Mouse (Mus musculus): ENCODE results near the gene Arhgef3.

The Arhgef3 gene

DNA sequence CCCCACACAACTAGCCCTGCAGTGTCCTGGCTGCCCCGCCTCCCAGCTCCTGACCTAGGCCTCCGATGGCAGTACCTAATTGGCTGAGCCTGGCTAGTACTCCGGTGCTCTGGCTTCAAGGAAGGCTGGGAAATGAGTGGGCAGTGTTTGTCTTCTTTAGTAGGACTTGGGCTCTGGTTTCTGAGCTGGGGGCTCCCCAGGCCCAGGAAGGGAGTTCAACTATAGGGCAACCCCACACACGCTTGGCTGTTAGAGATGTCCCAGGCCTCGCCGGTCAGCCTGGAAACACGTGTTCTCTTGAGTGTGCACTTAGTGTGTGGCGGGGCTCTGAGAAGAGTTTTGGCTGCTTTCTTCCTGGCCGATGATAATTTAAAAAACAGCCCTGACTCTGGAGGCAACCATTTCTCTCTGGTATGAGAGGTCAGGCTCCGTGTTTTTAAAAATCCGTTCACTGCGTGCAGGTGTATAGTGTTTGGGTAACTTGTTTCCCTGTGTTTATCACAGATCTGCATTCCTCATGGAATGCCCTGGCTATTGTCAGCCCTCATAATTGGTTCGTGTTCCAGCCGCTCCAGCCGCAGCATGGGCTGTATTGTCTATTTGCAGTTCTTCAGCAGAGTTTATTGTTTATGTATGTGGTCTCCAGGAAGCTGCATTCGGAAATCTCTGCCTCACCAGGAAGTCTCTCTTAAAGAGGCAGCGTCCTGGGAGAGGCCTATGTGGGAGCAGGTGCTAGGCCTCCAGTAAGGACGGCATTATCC is 115.7 kb downstream of the Arhgef3 start:
- DNase-seq (ENCODE audit: low read depth, low spot score), result no peak

DNA sequence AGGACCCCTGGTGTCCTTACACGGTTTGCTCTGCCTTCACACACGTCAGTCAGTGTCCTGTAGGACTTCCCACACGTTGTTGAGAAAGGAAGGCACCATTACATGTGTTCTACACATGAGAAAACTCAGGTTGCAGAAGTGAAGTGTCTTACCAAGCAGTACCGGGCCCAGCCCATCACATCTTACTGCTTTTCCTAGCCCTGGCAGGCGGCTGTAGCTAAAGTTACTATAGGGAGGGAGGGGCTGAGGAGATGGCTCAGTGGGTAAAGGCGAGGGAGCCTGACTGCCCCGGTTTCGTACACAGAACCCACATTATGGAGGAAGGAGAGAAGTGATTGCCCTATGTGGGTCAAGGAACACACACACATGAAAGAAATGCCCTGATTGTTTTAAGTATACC is 116.8 kb downstream of the Arhgef3 start:
- no peak for DNase-seq (ENCODE audit: low read depth, low spot score)

DNA sequence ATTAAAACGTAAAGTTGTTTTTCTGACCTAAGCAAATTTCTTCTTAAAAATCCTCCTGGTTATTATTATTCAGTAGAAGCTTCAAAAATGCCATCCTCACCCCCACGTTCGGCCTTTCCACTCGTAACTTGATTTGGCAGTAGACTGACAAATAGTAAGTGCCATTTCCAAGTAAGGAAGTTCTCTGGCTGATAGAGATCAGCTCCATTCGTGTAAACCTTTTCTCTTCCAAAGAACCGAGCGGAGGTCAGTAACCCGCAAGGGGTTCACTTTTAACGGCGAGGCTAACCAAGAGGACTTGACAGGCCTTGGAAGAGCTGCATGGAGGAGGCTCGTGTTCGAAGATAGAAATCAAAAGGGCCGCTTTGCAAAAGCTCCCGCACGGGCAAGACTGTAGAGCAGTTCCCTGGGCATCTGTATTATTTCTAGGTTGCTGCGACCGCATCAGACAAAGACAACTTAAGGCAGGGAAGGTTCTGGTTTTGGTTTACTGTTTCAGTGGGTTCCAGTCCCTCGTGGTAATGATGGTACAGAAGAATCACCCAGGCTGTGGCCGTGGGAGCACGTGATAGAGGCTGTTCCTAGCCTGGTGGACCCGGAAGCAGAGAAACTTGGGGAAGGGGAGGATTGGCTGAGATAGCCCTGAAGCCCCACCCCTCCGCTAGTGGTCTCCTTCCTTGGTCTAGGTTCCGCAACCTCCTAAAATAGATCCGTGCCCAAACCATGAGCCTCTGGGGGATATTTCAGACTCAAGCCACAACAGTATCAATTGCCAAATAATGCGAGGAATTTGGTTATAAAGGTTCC is 117.5 kb downstream of the Arhgef3 start:
- no peak for DNase-seq (ENCODE audit: low read depth, low spot score)

DNA sequence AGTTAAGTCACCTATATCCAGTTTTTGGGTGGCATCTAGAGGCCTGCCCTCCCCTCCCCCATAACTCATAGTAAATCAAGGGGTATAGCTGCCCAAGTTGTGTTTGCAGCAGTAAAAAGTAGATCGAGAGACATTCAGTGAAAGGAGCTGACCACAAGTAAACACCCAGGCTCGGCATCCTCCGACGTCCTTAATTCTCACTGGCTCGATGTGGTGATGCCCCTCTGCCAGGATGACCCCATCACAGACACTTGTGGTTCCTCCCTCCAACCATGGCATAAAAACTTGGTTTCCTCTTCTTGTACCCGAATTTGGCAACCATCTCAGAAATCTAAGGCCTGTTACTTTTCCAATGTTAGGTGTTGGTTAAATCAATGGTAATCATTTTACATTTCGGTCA is 118.4 kb downstream of the Arhgef3 start:
- no peak for DNase-seq (ENCODE audit: low read depth, low spot score)

DNA sequence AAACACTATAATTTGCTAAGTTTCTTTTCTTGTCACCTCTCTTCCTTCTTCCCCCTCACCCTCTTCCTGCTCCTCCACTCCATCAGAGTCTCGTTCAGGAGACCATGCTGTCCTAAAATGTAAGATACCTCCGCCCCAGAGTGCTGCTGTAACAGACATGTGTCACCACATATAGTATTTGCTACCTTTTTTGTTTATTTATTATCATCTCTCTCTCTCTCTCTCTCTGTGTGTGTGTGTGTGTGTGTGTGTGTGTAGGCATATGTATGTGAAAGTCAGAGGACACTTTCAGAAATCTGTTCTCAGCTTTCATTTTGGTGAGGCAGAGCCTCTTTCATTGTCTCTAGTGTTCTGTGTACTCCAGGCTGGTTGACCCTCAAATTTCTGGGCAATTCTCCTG is 119.0 kb downstream of the Arhgef3 start:
- DNase-seq (ENCODE audit: low read depth, low spot score), result no peak

DNA sequence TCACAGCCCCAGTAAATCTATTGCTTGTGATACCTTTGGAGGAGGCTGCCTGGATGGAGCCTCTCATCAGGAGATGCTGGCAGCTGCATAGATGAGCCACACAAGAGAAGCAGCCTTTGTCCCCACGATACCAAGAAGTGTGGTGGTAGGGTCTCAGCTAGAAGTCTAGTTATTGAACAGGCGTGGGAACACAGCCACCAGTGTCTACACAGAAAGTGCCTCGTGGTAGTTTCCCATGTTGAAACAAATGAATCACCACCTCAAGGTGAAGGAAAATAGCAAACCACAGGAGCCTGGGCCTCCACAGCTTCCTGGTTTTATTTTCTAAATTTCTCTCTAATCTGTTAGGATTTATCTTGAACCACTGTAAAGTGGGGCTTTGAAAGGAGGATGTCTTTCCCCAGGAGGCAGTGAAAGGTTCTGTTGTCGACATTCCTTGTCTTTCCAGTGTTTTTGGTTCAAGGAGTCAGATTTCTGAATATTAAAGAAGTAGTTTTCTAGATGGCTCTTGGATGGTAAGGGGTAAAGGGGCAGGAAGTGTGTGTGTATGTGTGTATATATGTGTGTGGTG is 119.7 kb downstream of the Arhgef3 start:
- DNase-seq (ENCODE audit: low read depth, low spot score), result no peak

DNA sequence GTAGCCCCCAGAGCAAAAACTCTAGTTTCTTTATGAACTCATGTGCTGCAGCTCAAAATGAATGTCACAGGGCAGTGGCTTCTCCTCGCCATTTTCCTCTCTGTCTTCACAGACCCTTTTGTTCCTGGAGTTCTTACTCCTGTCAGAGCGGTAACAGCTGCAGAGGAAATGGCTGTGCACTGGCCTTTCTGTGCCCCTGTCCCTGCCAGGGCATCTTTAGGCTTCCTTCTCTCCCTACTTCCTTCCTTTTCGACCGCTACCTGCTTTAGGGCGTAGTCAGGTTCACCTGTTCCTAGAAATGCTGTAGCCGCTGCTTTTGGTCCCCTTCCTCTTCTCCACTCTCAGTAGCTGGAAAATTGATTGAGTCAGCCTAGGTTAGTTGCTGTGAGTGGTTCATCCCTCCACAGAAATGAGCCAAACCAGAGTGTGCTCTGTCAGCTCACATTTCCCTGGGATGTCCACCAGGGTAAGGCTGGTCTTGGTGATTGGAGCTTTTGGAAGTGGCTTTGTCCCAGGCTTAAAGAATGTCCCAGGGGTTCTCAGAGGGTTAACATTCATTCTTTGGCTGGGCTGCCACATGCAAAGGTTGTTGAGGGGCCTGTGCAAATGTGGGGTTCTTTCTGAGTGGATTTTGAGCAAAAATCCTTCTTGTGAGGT is 121.3 kb downstream of the Arhgef3 start:
- no peak for DNase-seq (ENCODE audit: low read depth, low spot score)

DNA sequence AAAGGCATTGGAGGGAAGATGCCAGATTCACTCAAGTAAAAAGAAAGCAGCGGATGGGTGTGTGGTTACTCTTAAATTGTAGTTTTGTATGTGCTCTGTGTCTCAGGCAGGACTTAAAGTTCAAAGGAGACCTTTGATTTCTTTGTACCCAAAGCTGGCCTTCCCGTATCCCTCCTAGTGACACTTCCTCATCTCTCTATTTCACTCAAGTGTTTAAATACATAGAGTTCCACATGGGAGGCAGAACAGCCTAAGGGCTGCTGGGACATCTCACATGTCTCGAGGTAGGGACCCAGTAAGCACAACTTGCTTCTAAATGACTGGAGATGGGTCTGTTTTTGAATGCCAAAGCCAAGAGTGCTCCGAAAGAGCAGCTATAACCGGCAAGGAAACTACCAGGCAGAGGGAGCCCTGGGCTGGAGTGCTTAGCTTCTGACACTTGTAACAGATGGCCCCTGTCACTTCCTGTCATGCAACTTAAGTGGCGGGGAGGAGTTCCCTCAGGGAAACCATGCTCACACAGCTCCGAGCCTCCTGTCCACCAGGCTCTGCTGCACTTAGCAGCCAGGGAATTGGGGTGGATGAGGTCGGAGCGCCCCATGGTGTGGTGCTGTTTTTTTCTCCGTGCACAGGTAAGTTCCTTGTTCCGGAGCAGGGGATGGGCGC is 123.0 kb downstream of the Arhgef3 start:
- DNase-seq (ENCODE audit: low read depth, low spot score), result no peak

DNA sequence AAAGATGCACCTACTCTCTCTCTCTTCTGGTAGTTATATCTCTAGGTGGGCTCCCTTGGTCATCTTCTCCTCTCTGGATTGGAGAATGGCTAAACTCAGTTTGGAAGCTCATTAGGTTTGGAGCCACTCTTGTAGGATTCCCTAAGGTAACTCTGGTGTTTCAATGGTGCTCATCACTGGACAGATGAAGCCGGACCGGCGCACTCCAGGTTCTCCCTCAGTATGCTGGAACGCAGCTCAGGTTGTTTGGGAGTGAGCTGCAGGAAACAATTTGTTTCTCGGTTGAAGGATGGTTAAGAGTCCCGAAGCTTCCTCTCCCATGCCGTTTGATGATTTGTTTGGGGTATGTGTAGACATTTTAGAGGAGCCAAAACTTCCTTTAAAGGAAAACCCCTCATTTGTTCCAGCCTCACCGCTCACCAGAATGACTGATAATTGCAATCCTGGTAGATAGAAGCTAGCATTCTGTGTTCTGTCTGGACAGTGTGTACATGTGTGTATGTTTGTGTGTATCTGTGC is 124.0 kb downstream of the Arhgef3 start:
- no peak for DNase-seq (ENCODE audit: low read depth, low spot score)

DNA sequence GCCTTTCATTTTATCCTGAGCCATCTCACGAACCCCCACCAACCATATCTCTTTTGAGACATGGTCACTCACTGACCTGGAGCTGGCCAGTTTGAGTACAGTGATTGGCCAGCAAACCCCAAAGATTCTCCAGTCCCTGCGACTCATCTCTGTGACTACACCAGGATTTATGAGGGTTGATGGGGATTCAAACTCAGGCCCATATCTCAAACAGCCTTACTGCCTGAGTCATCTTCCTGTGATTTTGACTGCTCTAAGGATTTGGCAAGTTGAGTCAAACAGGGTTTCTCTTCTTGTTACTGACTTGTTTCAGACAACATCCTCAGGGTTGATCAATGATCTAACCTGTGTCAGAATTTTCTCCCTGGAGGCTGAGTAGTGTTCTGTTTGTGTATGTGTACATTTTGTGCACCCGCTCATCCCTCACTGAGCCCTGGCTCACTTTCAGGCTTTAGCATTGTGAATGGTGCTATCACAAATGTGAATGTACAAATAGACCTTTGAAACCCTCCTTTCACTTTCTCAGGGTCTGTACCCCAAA is 124.9 kb downstream of the Arhgef3 start:
- DNase-seq (ENCODE audit: low read depth, low spot score), result no peak

DNA sequence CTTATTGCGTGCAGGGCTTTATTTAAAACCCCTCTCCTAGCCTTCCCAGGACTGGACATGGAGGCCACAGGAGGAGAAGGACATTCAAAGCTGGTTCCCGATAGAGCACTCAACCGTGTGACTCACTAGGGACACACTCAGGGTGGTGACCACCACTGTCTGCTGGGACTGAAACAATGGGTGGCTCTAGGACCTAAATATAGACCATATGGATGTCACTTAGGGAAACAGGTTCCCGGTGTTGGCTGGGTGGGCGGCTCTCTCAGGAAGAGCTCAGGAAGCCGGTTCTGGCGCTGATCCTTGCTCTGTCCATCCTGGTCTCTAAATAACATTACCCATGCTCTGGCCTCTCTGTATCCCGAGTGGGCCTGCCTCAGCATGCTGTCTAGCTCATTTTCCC is 127.6 kb downstream of the Arhgef3 start:
- no peak for DNase-seq (ENCODE audit: low read depth, low spot score)

DNA sequence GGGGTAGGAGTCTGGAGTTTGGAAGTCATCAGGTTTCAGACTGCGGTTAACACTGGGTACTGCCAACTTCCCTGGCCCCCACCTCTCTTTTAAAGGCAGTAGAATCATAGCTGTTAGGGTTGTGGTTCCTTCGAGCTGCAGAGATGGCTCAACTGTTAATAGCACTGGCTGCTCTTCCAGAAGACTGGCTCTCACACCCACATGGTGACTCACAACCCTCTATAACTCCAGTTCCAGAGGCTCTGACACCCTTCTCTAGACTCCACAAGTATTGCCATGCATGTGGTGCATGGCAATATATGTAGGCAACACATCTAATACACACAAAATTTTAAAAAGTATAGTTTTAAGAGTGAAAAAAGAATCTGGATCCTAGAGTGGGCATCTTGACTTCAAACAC is 128.1 kb downstream of the Arhgef3 start:
- no peak for DNase-seq (ENCODE audit: low read depth, low spot score)

DNA sequence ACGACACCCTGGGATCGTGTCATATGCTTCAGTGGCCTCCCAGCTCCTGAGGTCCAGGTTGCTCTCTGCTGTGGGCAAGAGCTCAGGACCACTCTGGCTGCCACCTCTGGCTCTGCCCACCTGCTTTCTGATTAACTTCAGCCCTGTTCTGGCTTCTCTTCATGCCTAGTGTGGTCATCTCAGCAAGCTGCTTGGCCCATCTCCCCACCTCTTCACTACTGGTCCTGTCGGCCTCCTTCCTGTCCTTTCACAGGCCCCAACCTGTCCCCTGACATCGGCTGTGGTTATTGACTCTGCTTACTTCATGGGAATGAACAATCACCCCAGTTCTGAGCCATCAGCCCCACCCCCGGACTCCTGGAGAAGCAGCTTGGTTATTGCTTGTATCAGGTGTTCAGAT is 128.9 kb downstream of the Arhgef3 start:
- DNase-seq (ENCODE audit: low read depth, low spot score), result no peak

DNA sequence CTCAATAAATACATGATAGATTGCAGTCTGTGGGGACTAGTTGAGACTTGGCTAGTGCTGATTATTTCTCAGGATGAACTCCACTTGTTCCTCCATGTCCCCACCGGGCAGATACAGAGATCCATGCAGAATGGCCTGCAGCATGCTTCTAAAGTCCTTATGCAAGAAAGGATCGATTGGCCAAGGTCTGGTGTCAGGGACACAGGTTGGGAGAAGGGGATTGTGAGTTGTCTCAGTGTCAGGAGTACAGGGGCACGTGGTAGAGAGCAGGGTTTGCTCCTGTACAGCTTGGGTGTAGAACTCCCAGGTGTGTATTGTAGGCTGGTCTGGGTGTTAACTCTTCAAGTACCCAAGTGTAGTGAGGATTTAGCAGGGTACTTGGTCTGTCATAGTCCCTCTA is 130.2 kb downstream of the Arhgef3 start:
- DNase-seq (ENCODE audit: low read depth, low spot score), result no peak

DNA sequence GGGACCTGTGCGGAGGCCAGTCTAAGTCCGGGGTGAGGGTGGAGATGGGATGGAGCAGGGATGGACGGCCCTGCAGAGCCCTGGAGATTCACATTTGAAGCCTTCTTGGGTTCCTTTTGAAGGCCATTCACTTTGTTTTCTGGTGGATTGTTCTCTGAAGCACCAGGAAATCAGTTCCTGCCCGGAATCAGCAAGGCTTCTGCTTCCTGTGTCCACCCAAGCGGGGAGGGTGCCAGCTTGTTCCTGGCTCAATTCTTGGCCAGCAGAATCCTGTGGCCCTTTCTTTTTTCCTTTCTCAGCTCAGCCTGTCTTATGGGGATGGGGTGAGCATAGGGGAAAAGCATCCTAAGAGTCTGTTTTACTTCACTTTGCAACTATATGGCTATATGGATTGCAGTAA is 131.7 kb downstream of the Arhgef3 start:
- DNase-seq (ENCODE audit: low read depth, low spot score), result no peak

DNA sequence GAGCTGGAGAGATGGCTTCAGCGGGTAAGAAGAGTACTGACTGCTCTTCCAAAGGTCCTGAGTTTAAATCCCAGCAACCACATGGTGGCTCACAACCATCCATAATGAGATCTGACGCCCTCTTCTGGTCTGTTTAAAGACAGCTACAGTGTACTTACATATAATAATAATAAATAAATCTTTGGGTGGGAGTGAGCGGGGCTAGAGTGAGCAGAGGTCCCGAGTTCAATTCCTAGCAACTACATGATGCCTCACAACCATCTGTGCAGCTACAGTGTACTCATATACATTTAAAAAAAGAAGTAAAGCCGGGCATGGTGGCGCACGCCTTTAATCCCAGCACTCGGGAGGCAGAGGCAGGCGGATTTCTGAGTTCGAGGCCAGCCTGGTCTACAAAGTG is 132.2 kb downstream of the Arhgef3 start:
- peak; percentile 22 for DNase-seq (ENCODE audit: low read depth, low spot score)

DNA sequence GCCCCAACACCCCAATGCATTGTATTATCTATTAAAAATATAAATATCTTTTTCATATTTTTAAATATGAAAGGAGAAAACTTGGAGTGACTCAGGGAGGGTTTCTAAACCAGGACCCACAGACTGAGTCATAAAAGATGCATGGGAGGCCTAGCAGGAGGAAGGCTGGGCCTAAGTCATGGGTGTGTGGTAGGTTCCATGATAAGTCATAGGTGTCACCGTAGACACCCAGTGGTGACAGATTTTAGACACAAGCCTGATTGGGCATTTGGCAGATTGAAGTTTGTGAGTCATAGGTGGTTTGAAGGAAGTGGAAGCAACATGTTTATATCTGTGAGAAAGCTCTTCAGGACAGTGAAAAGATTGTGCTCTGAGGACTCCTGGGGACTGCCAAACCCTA is 134.4 kb downstream of the Arhgef3 start:
- DNase-seq (ENCODE audit: low read depth, low spot score), result no peak

DNA sequence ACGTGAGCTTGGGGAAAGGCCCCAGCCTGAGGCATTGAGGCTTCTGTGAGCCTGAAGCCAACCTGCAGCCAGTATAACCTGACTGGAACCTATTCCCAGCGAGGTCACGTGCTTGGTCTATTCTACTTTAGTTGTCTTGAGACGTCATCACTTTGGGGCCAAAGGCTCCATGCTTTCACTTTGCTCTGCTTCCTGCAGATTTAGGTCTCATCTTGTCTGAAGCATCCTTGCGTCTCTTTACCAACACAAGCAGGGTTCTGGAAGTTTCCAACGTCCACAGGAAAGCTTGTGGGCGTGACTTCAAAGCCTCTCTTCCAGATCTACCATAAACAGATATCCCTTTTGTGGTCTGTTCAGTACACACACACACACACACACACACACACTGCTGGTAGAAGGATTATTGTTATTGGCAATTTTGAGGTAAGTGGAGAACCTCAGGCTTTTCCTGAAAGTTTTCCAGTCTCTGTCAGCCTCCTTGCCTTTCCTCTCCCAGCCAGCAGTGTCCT is 135.6 kb downstream of the Arhgef3 start:
- DNase-seq (ENCODE audit: low read depth, low spot score), result no peak

DNA sequence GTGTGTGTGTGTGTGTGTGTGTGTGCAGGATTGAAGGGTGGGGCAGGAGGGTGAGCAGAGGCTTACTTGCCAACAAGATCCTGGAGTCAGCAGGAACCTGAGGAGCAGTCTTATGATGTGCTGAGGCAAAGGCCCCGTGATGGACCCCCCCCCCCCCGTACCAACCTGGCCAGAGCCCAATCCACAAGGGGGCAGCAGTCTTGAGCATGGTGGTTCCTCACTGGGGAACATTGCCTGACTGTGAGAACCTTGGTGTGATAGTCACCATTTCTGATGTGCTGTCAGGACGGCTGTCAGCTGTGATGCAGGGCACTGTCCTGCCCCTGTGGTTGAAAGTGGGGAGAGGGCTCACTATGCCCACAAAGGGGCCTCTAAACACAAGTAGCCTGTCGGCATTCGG is 138.7 kb downstream of the Arhgef3 start:
- peak; percentile 22 for DNase-seq (ENCODE audit: low read depth, low spot score)

DNA sequence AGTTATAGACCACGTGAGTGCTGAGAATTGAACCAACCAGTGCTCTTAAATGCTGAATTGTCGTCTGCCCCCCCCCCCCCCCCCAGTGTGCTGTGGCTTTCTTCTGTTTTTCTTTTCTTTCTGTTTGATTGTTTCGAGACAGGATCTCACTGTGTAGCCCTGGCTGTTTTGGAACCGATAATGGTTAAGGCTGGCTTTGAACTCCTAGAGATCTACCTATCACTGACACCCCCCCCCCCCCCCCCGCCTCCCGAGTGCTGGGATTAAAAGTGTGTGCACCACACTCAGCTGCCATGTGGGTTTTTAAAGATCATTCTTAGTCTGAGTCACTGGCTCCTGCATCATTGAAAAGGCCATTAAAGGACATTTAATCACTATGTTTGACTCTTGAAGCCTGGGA is 147.7 kb downstream of the Arhgef3 start:
- DNase-seq (ENCODE audit: low read depth, low spot score), result no peak

DNA sequence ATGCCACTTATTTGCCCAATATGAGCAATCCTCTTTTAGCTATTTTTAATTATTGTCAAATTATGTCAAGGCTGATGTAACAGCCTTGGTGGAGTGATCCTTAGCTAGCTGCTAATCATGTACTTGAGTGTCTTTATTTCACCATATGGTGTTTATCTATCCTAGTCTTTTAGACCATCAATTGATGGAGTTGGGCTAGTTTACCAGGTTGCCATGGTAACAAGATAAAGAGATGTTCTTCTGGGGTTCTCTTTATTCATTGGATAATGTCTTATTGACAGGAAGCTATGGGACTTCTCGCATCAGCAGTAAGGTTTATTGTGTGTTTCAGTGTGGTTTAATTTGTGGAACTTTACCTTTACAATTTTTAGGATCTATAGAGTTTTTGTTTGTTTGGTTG is 151.9 kb downstream of the Arhgef3 start:
- DNase-seq (ENCODE audit: low read depth, low spot score), result no peak

Data from ES-CJ7 (cell line).